Mouse (Mus musculus): ENCODE measurements around the gene Akap6. TPM values are rescaled to one million over a fixed set of nuclear protein-coding genes. Genes with fewer than 3 reads are reported as not detected.

Akap6 gene
- polyA plus RNA-seq, 1 experiment from 2014 or later, result 19.4 TPM

DNA sequence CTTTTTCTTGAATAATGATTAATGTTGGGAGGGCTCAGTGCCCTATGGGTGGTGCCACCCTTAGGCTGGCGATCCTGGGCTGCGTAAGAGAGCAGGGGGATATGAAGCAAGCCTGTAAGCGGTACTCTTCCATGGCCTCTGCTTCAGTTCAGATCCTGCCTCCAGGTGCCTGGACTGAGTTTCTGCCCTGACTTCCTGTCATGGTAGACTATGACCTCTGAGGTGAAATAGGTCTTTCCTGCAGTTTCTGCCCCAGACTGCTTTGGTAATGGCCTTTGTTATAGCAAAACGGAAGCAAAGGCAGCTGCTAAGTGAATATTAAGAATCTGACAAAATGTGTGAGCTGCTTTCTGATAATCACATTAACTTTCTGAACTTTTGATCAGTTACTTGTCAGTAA is 94.9 kb downstream of the Akap6 start:
- Histone ChIP-seq H3K36me3 (no peaks in the 10 kb centered on the region), H3K9me3 (no peaks in the 10 kb centered on the region), H3K4me3 (no peak overlapping the region), H3K27me3 (no peaks in the 10 kb centered on the region), H3K4me1 (peaks cover 17% of the 10 kb centered on the region), H3K4me2 (replicated peaks) (no peak overlapping the region), H3K9ac (replicated peaks) (no peak overlapping the region), H3K27ac (replicated peaks) (no peak overlapping the region)
- 87% methylated on average over 4 of the region's 4 CpGs for WGBS
- ATAC-seq (replicated peaks), result no peak

DNA sequence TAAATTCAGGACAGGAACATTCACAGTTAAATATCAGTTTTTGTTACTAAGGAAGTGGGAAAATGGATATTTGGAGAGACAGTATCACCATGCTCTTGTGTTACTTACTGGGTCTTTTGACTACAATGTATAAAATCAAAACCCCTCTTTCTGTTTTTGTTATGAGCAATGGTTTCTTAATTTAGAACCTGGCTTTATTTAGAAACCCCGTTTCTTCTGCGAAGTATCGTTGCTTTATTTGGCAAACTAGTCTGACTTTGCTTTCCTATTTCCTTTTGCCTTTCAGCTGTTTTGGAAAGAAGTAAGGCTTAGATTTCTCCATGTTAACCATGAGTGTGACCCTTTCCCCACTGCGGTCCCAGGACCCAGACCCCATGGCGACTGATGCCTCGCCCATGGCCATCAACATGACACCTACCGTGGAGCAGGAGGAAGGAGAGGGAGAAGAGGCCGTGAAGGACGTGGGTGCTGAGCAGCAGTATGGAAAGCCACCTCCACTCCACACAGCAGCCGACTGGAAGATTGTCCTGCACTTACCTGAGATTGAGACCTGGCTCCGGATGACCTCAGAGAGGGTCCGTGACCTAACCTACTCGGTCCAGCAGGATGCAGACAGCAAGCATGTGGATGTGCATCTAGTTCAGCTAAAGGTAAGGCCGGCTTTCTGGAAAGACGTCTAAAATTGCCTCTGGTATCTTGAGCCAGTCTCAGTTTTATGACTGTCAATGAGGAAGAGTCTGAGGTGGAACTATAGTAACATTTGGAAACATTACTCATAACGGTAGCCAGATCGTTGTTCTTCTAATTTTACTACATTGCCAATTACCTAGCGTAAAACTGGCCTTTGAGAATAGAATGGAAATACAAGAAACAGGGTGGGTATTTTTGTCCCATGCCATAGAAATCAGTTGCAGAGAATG is 96.6 kb downstream of the Akap6 start:
- H3K9me3 ChIP-seq, result no peaks in the 10 kb centered on the region
- no peak for ATAC-seq (replicated peaks)

GRCm38 (mm10) chr12:52796471-52796795 is 97.2 kb downstream of the Akap6 start:
- Histone ChIP-seq H3K9ac (replicated peaks) (no peak overlapping the region), H3K27ac (replicated peaks) (no peak overlapping the region), H3K4me1 (peaks cover 2% of the 10 kb centered on the region; the same call in 1 of the 2 replicates), H3K9me3 (no peaks in the 10 kb centered on the region), H3K4me3 (no peak overlapping the region), H3K36me3 (no peaks in the 10 kb centered on the region), H3K4me2 (replicated peaks) (no peak overlapping the region), H3K27me3 (no peaks in the 10 kb centered on the region)
- WGBS, result 18% methylated on average over 4 of the region's 4 CpGs
- ATAC-seq (replicated peaks), result no peak

More for the DNA sequence above, 96.6 kb downstream of the Akap6 start:
- H3K4me3 ChIP-seq, result no peak overlapping the region
- 89% methylated on average over 18 of the region's 18 CpGs for WGBS
- H3K4me1 ChIP-seq, result peaks cover 4% of the 10 kb centered on the region
- H3K4me2 ChIP-seq (replicated peaks), result no peak overlapping the region
- H3K27me3 ChIP-seq, result no peaks in the 10 kb centered on the region
- H3K27ac ChIP-seq (replicated peaks), result no peak overlapping the region
- H3K36me3 ChIP-seq, result no peaks in the 10 kb centered on the region
- H3K9ac ChIP-seq (replicated peaks), result no peak overlapping the region

DNA sequence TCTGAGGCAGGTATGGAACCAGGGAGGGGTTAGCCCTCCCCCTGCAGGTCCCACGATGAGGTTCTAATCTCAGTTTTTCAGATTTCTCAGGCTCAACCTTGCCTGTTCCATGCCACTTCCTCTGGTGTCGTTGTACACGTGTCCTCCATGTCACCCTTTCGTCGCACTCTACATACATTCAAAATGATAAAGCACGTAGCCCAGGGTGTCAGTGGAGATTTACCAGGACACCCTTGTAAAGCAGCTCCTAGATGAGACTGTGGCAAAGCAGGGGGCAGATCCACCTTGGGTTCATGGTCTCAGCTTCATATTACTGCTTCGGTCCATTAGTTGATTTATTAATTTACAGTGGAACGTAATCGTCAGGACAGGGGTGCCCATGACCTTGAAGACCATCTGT is 100.5 kb downstream of the Akap6 start:
- WGBS, result 90% methylated on average over 9 of the region's 9 CpGs
- no peaks in the 10 kb centered on the region; the same call in 1 of the 2 replicates for H3K4me1 ChIP-seq
- H3K36me3 ChIP-seq, result no peaks in the 10 kb centered on the region
- no peak overlapping the region for H3K27ac ChIP-seq (replicated peaks)
- H3K9me3 ChIP-seq, result no peaks in the 10 kb centered on the region
- H3K4me3 ChIP-seq, result no peak overlapping the region
- H3K4me2 ChIP-seq (replicated peaks), result no peak overlapping the region
- no peak overlapping the region for H3K9ac ChIP-seq (replicated peaks)
- H3K27me3 ChIP-seq, result no peaks in the 10 kb centered on the region
- no peak for ATAC-seq (replicated peaks)

- WGBS, result 77% methylated on average over 3 of the region's 3 CpGs
- H3K27me3 ChIP-seq, result no peaks in the 10 kb centered on the region
- H3K9me3 ChIP-seq, result no peaks in the 10 kb centered on the region
- H3K9ac ChIP-seq (replicated peaks), result no peak overlapping the region
- no peak overlapping the region for H3K27ac ChIP-seq (replicated peaks)
- no peak for ATAC-seq (replicated peaks)
- no peak overlapping the region for H3K4me3 ChIP-seq
- no peaks in the 10 kb centered on the region for H3K4me1 ChIP-seq
- no peak overlapping the region for H3K4me2 ChIP-seq (replicated peaks)
- H3K36me3 ChIP-seq, result no peaks in the 10 kb centered on the region
Measured at GRCm38 (mm10) chr12:52806273-52806672, 107.1 kb downstream of the Akap6 start.

GRCm38 (mm10) chr12:52818588-52818987 is 119.4 kb downstream of the Akap6 start:
- Histone ChIP-seq H3K27me3 (no peaks in the 10 kb centered on the region), H3K9ac (replicated peaks) (no peak overlapping the region), H3K36me3 (no peaks in the 10 kb centered on the region), H3K9me3 (no peaks in the 10 kb centered on the region), H3K4me3 (no peak overlapping the region), H3K4me1 (peaks cover 4% of the 10 kb centered on the region; the same call in 1 of the 2 replicates), H3K27ac (replicated peaks) (no peak overlapping the region), H3K4me2 (replicated peaks) (no peak overlapping the region)
- no peak for ATAC-seq (replicated peaks)
- 55% methylated on average over 7 of the region's 7 CpGs for WGBS

DNA sequence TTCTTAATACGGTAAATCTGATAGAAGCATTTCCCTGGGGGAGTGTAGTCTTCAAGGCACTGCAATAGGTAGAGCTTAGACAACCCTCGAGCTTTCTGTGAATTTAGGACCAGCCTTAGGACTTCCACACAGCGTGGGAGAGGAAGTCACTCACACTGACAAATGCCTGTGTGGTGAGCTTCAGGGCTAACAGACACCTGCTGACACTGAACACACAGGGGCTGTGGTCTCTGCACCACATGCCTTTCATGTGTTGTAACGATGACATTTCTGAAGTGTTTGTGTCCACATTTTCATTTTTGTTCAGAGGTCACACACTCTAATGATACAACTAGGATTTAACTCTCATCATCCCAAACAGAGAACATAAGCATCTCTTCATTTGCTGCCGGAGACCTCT is 125.6 kb downstream of the Akap6 start:
- Histone ChIP-seq H3K36me3 (no peaks in the 10 kb centered on the region), H3K4me1 (no peaks in the 10 kb centered on the region), H3K4me2 (replicated peaks) (no peak overlapping the region), H3K9ac (replicated peaks) (no peak overlapping the region), H3K4me3 (no peak overlapping the region), H3K27me3 (no peaks in the 10 kb centered on the region), H3K9me3 (no peaks in the 10 kb centered on the region), H3K27ac (replicated peaks) (no peak overlapping the region)
- 92% methylated on average over 5 of the region's 5 CpGs for WGBS
- ATAC-seq (replicated peaks), result no peak

DNA sequence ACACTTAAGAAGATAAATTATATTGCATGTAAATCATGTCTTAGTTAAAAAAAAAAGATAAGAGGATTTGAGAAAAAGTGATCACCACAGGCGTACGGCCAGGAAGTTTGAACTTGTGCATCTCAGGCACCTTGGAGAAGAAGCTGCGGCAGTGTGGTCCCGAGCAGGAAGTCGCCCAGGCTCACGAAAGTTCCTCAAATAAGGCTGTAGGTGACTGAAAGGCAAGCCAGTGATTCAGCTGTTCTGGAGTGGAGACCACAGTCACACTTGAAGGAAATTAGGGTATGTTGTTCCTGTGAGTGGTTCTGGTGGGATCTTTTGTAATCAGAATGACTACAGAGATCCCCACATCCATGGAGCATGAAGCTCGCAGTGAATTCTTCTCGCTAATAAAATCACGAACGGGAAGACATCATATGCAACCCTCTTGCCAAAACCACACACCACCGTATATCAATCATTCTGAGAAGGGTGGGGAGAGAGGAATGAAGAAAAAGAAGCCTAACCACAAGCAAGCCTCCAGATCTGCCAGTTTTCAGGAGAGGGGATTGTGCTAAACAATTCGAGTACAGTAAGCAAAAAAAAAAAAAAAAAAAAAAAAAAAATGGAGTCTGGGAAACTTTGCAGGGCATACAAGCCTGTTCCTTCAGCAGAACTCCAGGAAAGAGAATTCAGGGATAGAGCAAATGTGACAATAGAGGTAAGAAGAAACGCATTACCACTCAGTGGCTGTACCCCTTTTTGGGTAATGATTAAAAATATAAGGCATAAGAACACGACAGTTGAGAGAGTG is 130.0 kb downstream of the Akap6 start:
- Histone ChIP-seq H3K4me2 (replicated peaks) (no peak overlapping the region), H3K27me3 (no peaks in the 10 kb centered on the region), H3K36me3 (no peaks in the 10 kb centered on the region), H3K9me3 (no peaks in the 10 kb centered on the region), H3K4me1 (peaks cover 15% of the 10 kb centered on the region), H3K9ac (replicated peaks) (no peak overlapping the region), H3K4me3 (no peak overlapping the region), H3K27ac (replicated peaks) (no peak overlapping the region)
- ATAC-seq (replicated peaks), result no peak
- WGBS, result 78% methylated on average over 14 of the region's 14 CpGs

DNA sequence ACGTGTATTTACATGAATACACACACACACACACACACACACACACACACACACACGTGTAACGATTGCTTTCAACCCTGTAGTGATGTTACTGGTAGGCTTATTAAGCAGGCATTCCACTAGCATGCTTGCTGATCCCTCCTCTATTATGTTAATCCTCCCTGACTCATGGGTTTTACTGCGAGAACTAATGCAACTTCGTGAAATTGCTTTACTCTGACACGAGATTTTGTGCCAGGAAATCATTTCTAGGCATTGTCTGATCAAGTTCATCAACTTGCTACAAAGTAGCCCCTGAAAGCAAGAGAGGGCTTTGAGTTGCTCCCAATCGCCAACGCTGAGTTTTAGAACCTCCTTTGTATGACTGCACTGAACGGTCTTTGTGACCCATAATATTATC is 132.6 kb downstream of the Akap6 start:
- H3K9me3 ChIP-seq, result no peaks in the 10 kb centered on the region
- 0 out of 2 replicates have a peak overlapping the region, but pooled peaks have one; percentile 27 for H3K27ac ChIP-seq (replicated peaks)
- H3K9ac ChIP-seq (replicated peaks), result no peak overlapping the region
- WGBS, result 19% methylated on average over 9 of the region's 9 CpGs
- 0 out of 2 replicates have a peak overlapping the region, but pooled peaks have one; percentile 13 for H3K4me2 ChIP-seq (replicated peaks)
- 0 out of 2 replicates have a peak, but pooled peaks have one; percentile 15 for ATAC-seq (replicated peaks)
- no peaks in the 10 kb centered on the region for H3K36me3 ChIP-seq
- no peak overlapping the region for H3K4me3 ChIP-seq
- no peaks in the 10 kb centered on the region for H3K27me3 ChIP-seq
- H3K4me1 ChIP-seq, result peaks cover 41% of the 10 kb centered on the region

- peak; percentile 56 for ATAC-seq (replicated peaks)
- Histone ChIP-seq H3K4me3 (no peak overlapping the region), H3K9ac (replicated peaks) (no peak overlapping the region), H3K36me3 (no peaks in the 10 kb centered on the region), H3K4me2 (replicated peaks) (no peak overlapping the region), H3K27ac (replicated peaks) (no peak overlapping the region), H3K4me1 (peaks cover 44% of the 10 kb centered on the region), H3K27me3 (no peaks in the 10 kb centered on the region), H3K9me3 (no peaks in the 10 kb centered on the region)
- WGBS, result 9% methylated on average over 4 of the region's 4 CpGs
Measured at GRCm38 (mm10) chr12:52832230-52832629, 133.0 kb downstream of the Akap6 start.

- Histone ChIP-seq H3K9ac (replicated peaks) (no peak overlapping the region), H3K36me3 (no peaks in the 10 kb centered on the region), H3K4me2 (replicated peaks) (no peak overlapping the region), H3K27me3 (no peaks in the 10 kb centered on the region), H3K27ac (replicated peaks) (no peak overlapping the region), H3K4me3 (no peak overlapping the region), H3K4me1 (peaks cover 44% of the 10 kb centered on the region), H3K9me3 (no peaks in the 10 kb centered on the region)
- no peak for ATAC-seq (replicated peaks)
- 58% methylated on average over 6 of the region's 6 CpGs for WGBS
Measured at GRCm38 (mm10) chr12:52833141-52833540, 134.0 kb downstream of the Akap6 start.

DNA sequence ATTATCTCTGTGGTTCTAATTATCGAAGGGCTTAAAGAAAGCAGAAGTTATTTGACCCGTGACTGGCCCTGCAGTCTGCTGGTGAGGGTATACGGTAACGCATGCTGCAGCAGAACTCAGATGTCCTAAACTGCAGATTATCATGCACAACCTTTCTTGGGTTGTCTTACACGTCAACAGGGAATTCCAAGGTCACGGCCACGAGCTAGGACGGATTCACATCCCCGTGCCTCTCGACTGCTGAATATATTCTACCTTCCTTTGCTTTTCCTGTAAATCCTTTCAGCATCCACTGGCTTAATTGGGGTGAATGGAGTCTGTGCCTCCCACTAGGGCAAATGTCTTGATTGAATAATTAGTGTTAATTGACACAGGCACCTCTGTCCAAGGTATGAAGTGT is 134.9 kb downstream of the Akap6 start:
- Histone ChIP-seq H3K36me3 (no peaks in the 10 kb centered on the region), H3K4me2 (replicated peaks) (no peak overlapping the region), H3K27me3 (no peaks in the 10 kb centered on the region), H3K9ac (replicated peaks) (no peak overlapping the region), H3K9me3 (no peaks in the 10 kb centered on the region), H3K4me1 (peaks cover 44% of the 10 kb centered on the region), H3K27ac (replicated peaks) (no peak overlapping the region), H3K4me3 (no peak overlapping the region)
- WGBS, result 18% methylated on average over 10 of the region's 10 CpGs
- no peak for ATAC-seq (replicated peaks)
